Mouse (Mus musculus) midbrain, embryonic 14.5 days (tissue): ENCODE data around the gene Zfp618. TPM values are rescaled to one million over a fixed set of nuclear protein-coding genes. Genes with fewer than 3 reads are reported as not detected.

Experiments
- ATAC-seq: fragments of 200-750 bp; cut with Nextera tagmentation; 2 replicates; pipeline ENCODE4 v1.8.0; 2017; ENCODE audit warnings: moderate number of reproducible peaks, moderate library complexity; ENCODE audit not compliant: low FRiP score, low TSS enrichment
- DNase-seq: peaks from one replicate; pipeline ENCODE4 v3.0.0-alpha.2; 2015
- H3K27ac ChIP-seq: fragments of 300-500 bp; sonication (generic); replicated peaks from 2 replicates; pipeline ENCODE4 v1.5.1; 2014; ENCODE audit warnings: mild to moderate bottlenecking, low read depth, low read length, moderate library complexity
- H3K27me3 ChIP-seq: fragments of 300-500 bp; sonication (generic); 2 replicates; pipeline ENCODE4 v1.6.1; 2014; ENCODE audit warnings: low read length, control low read depth, mixed read lengths; ENCODE audit not compliant: control insufficient read depth, insufficient read depth
- H3K36me3 ChIP-seq: fragments of 300-500 bp; sonication (generic); 2 replicates; pipeline ENCODE4 v1.6.1; 2014; ENCODE audit warnings: low read length, control low read depth; ENCODE audit not compliant: control insufficient read depth, insufficient read depth
- H3K4me1 ChIP-seq: fragments of 300-500 bp; sonication (generic); 2 replicates; pipeline ENCODE4 v1.6.1; 2014; ENCODE audit warnings: mild to moderate bottlenecking, antibody characterized with exemption, low read length, control low read depth; ENCODE audit not compliant: control insufficient read depth, insufficient read depth
- H3K4me2 ChIP-seq: fragments of 300-500 bp; sonication (generic); 2 replicates; pipeline ENCODE4 v1.6.1; 2014; ENCODE audit warnings: mild to moderate bottlenecking, low read length, moderate library complexity
- H3K4me3 ChIP-seq: fragments of 300-500 bp; sonication (generic); replicated peaks from 2 replicates; pipeline ENCODE4 v1.5.1; 2014; ENCODE audit warnings: low read depth, low read length
- H3K9ac ChIP-seq: fragments of 300-500 bp; sonication (generic); replicated peaks from 2 replicates; pipeline ENCODE4 v1.6.1; 2014; ENCODE audit warnings: mild to moderate bottlenecking, low read length, moderate library complexity
- H3K9me3 ChIP-seq: fragments of 300-500 bp; sonication (generic); 2 replicates; pipeline ENCODE4 v1.6.1; 2016; ENCODE audit warnings: low read length, control low read depth, mixed read lengths; ENCODE audit not compliant: control insufficient read depth
- WGBS: fragments of 180-500 bp; shearing (Covaris S2); extraction: QIAGEN DNeasy Blood & Tissue Kit; methylation state at CpG from one replicate; pipeline ENCODE4 v1.1.7; 2014; 5-methylcytosine and 5-hydroxymethylcytosine counted together
- polyA plus RNA-seq: library from polyadenylated mRNA; unstranded; fragments of >200 nt; fragmentation: Nextera tagmentation; extraction: Ambion mirVana; gene quantifications from 2 replicates; pipeline ENCODE4 v1.2.1, GENCODE M21; 2014

Gene Zfp618
- polyA plus RNA-seq, 1 experiment from 2014 or later = 39.8 TPM

- H3K9me3 ChIP-seq = no peaks in the 10 kb centered on the region
Measured at GRCm38 (mm10) chr4:62969526-62969925, 4.2 kb downstream of the Zfp618 start.

GRCm38 (mm10) chr4:62971991-62972390 lies 6.6 kb downstream of the Zfp618 start:
- WGBS = 72% methylated on average over 1 of the region's 1 CpGs
- H3K27me3 ChIP-seq = no peaks in the 10 kb centered on the region
- ATAC-seq (no peak), DNase-seq (no peak)
- no peak overlapping the region for H3K4me3 ChIP-seq
- no peaks in the 10 kb centered on the region for H3K36me3 ChIP-seq
- H3K9ac ChIP-seq = no peak overlapping the region
- no peak overlapping the region for H3K27ac ChIP-seq
- H3K4me2 ChIP-seq = no peak overlapping the region
- H3K9me3 ChIP-seq = no peaks in the 10 kb centered on the region
- H3K4me1 ChIP-seq = 0 out of 2 replicates have a peak, but pooled peaks cover 8% of the 10 kb centered on the region

More at GRCm38 (mm10) chr4:62969526-62969925, 4.2 kb downstream of the Zfp618 start:
- DNase-seq (no peak), ATAC-seq (no peak)
- Histone ChIP-seq H3K36me3 (no peaks in the 10 kb centered on the region), H3K27ac (no peak overlapping the region), H3K27me3 (no peaks in the 10 kb centered on the region), H3K4me3 (no peak overlapping the region), H3K9ac (no peak overlapping the region), H3K4me2 (no peak overlapping the region), H3K4me1 (0 out of 2 replicates have a peak, but pooled peaks cover 8% of the 10 kb centered on the region)
- 95% methylated on average over 5 of the region's 5 CpGs for WGBS

GRCm38 (mm10) chr4:62973086-62973485 lies 7.7 kb downstream of the Zfp618 start:
- Histone ChIP-seq H3K9me3 (no peaks in the 10 kb centered on the region), H3K27me3 (no peaks in the 10 kb centered on the region), H3K27ac (no peak overlapping the region), H3K4me1 (peaks cover 14% of the 10 kb centered on the region; the same call in 1 of the 2 replicates), H3K4me2 (no peak overlapping the region), H3K4me3 (no peak overlapping the region), H3K36me3 (no peaks in the 10 kb centered on the region), H3K9ac (no peak overlapping the region)
- ATAC-seq (no peak), DNase-seq (no peak)
- 79% methylated on average over 3 of the region's 3 CpGs for WGBS

- H3K4me3 ChIP-seq = no peak overlapping the region
- no peak overlapping the region for H3K9ac ChIP-seq
- no peaks in the 10 kb centered on the region for H3K9me3 ChIP-seq
- H3K4me2 ChIP-seq = no peak overlapping the region
- DNase-seq (no peak), ATAC-seq (no peak)
- H3K27ac ChIP-seq = no peak overlapping the region
- H3K36me3 ChIP-seq = no peaks in the 10 kb centered on the region
- 94% methylated on average over 2 of the region's 2 CpGs for WGBS
- peaks cover 20% of the 10 kb centered on the region for H3K4me1 ChIP-seq
- H3K27me3 ChIP-seq = no peaks in the 10 kb centered on the region
Measured at GRCm38 (mm10) chr4:62974901-62975300, 9.5 kb downstream of the Zfp618 start.

- ATAC-seq = no peak
- no peaks in the 10 kb centered on the region for H3K9me3 ChIP-seq
- no peaks in the 10 kb centered on the region for H3K36me3 ChIP-seq
- no peak overlapping the region for H3K9ac ChIP-seq
- WGBS = 86% methylated on average over 6 of the region's 6 CpGs
- peaks cover 20% of the 10 kb centered on the region for H3K4me1 ChIP-seq
- H3K27ac ChIP-seq = no peak overlapping the region
- no peak overlapping the region for H3K4me2 ChIP-seq
- H3K4me3 ChIP-seq = no peak overlapping the region
- no peaks in the 10 kb centered on the region for H3K27me3 ChIP-seq
- DNase-seq = no peak
Measured at GRCm38 (mm10) chr4:62975541-62975940, 10.2 kb downstream of the Zfp618 start.

- H3K4me1 ChIP-seq = peaks cover 15% of the 10 kb centered on the region
- ATAC-seq (no peak), DNase-seq (no peak)
- no peaks in the 10 kb centered on the region for H3K36me3 ChIP-seq
- no peak overlapping the region for H3K4me3 ChIP-seq
- WGBS = 88% methylated on average over 6 of the region's 6 CpGs
- H3K27me3 ChIP-seq = no peaks in the 10 kb centered on the region
- no peak overlapping the region for H3K4me2 ChIP-seq
- no peak overlapping the region for H3K9ac ChIP-seq
- H3K27ac ChIP-seq = no peak overlapping the region
- no peaks in the 10 kb centered on the region for H3K9me3 ChIP-seq
Measured at GRCm38 (mm10) chr4:62977454-62977853, 12.1 kb downstream of the Zfp618 start.

- no peaks in the 10 kb centered on the region for H3K9me3 ChIP-seq
- H3K27ac ChIP-seq = peak overlapping the region; percentile 43; the same call in 1 of the 2 replicates
- H3K36me3 ChIP-seq = no peaks in the 10 kb centered on the region
- no peak overlapping the region for H3K4me2 ChIP-seq
- WGBS = 24% methylated on average over 10 of the region's 10 CpGs
- ATAC-seq (peak; percentile 49; the same call in 1 of the 2 replicates), DNase-seq (peak; percentile 61)
- H3K4me1 ChIP-seq = peaks cover 12% of the 10 kb centered on the region
- no peak overlapping the region for H3K4me3 ChIP-seq
- H3K27me3 ChIP-seq = no peaks in the 10 kb centered on the region
- no peak overlapping the region for H3K9ac ChIP-seq
Measured at GRCm38 (mm10) chr4:62978501-62978911, 13.1 kb downstream of the Zfp618 start.

- ATAC-seq = no peak
- Histone ChIP-seq H3K9ac (no peak overlapping the region), H3K27me3 (no peaks in the 10 kb centered on the region), H3K27ac (no peak overlapping the region), H3K4me2 (no peak overlapping the region), H3K9me3 (no peaks in the 10 kb centered on the region), H3K36me3 (no peaks in the 10 kb centered on the region), H3K4me1 (peaks cover 12% of the 10 kb centered on the region), H3K4me3 (no peak overlapping the region)
- DNase-seq = no peak
- 92% methylated on average over 2 of the region's 2 CpGs for WGBS
Measured at GRCm38 (mm10) chr4:62981572-62981971, 16.2 kb downstream of the Zfp618 start.

- H3K9ac ChIP-seq = no peak overlapping the region
- no peak for DNase-seq
- H3K27me3 ChIP-seq = no peaks in the 10 kb centered on the region
Measured at GRCm38 (mm10) chr4:62983556-62983955, 18.2 kb downstream of the Zfp618 start.

More at GRCm38 (mm10) chr4:62983556-62983955, 18.2 kb downstream of the Zfp618 start:
- H3K27ac ChIP-seq = no peak overlapping the region
- H3K4me1 ChIP-seq = peaks cover 1% of the 10 kb centered on the region
- no peak for ATAC-seq
- no peaks in the 10 kb centered on the region for H3K9me3 ChIP-seq
- no peaks in the 10 kb centered on the region for H3K36me3 ChIP-seq
- WGBS = 96% methylated on average over 5 of the region's 5 CpGs
- no peak overlapping the region for H3K4me3 ChIP-seq
- no peak overlapping the region for H3K4me2 ChIP-seq
